Mouse (Mus musculus): ENCODE data around the gene Sirt1.

DNA sequence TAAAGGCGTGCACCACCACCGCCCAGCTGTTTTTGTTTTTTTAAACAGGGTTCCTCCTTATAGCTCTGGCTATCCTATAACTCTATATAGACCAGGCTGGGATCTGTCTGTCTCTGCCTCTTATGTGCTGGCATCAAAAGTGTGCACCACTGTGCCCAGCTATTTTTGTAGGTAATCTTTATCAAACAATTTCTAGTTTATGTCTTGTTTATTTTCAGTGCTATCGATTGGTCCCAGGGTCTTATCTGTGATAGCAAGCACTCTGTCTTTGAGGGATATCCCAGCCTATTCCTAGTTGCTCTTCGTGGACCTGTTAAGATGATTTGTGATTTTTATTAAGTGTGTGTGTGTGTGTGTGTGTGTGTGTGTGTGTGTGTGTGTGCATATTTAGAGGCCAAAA, 99.1 kb downstream of the Sirt1 start:
- TF ChIP-seq CTCF (IDR thresholded peaks at IDR 0.05; ENCODE audit: extremely low read depth, insufficient read length, insufficient replicate concordance, low read depth, low read length) (no peak), POLR2A (IDR thresholded peaks at IDR 0.05; ENCODE audit: low read depth, low read length) (no peak)

Data from small intestine, adult 2 months (tissue).